Mouse (Mus musculus) lung, postnatal 0 days (tissue): Measurements from ENCODE around the gene Kcna10.

ENCODE experiments used
- CTCF ChIP-seq: IDR thresholded peaks from 2 replicates; pipeline ENCODE4 v1.5.1; 2016; ENCODE audit warnings: antibody characterized with exemption, mild to moderate bottlenecking
- EP300 ChIP-seq: IDR thresholded peaks from 2 replicates; pipeline ENCODE4 v1.6.1; 2016; ENCODE audit warnings: antibody characterized with exemption, mild to moderate bottlenecking, control low read depth

- TF ChIP-seq CTCF, result no peak
- no peak for TF ChIP-seq EP300
These were observed 35.7 kb downstream of the Kcna10 start for GRCm38 (mm10) chr3:107218572-107218971.
